Comparison of ENCODE assay signal across 15 mouse cellular contexts in genomic region chr12:44197873-44198525, GRCm38 (mm10). TPM values are rescaled to one million over a fixed set of nuclear protein-coding genes. Genes with fewer than 3 reads are reported as not detected.
DNase-seq lines count a peak whose midpoint lies in the region; ATAC-seq and TF ChIP-seq lines count a peak whose summit lies in the region.
"Had no signal": no experiment of that assay in that cellular context is flagged by ENCODE, and none has a peak within 500 bp of the region (broad histone marks: within the 10 kb centered on the region; RNA-seq: fewer than 3 reads in every experiment).

No protein-coding gene starts in this region.

- WGBS in lung, postnatal 0 days, result 33% methylated on average over 4 of the region's 4 CpGs

- peak; percentile 71 for TF ChIP-seq EP300 in lung, postnatal 0 days (IDR thresholded peaks at IDR 0.05)

- no peak overlapping the region for H3K9ac ChIP-seq in lung, postnatal 0 days (replicated peaks; ENCODE audit: low read depth)
- H3K9ac ChIP-seq: forebrain, postnatal 0 days; neural tube, embryonic 15.5 days had no signal

- H3ac ChIP-seq in myocyte (ENCODE audit: control insufficient read depth, insufficient read length), result no peak overlapping the region

- DNase-seq in embryo, embryonic 10.5 days (ENCODE audit: low spot score), result peak; percentile 17
- DNase-seq in embryo, embryonic 11 days, result no peak
- peak; percentile 36 for DNase-seq in lung, postnatal 0 days (ENCODE audit: low spot score)
- no peak for DNase-seq in lung, postnatal 14 days
- DNase-seq in liver, result peak; percentile 42
- DNase-seq in right cerebral cortex, postnatal 4 days, result no peak
- no peak for DNase-seq in left cerebral cortex, postnatal 36 days (ENCODE audit: low spot score in 2 of 2)
- DNase-seq: cerebellum, postnatal 25 days; forebrain, postnatal 0 days; gastrocnemius, postnatal 14 days; heart, postnatal 10 days; right cerebral cortex, adult 18-20 months; thymus, adult 18-20 months had no signal

- peak; percentile 40; the same call in 1 of the 2 replicates for ATAC-seq in lung, postnatal 0 days
- ATAC-seq: forebrain, postnatal 0 days had no signal

- H3K9me3 ChIP-seq in lung, postnatal 0 days (ENCODE audit: low read length), result no peaks in the 10 kb centered on the region
- H3K9me3 ChIP-seq: neural tube, embryonic 15.5 days had no signal

- no peaks in the 10 kb centered on the region for H3K4me1 ChIP-seq in lung, postnatal 0 days (ENCODE audit: insufficient read depth, low read depth, low read length)
- H3K4me1 ChIP-seq: neural tube, embryonic 15.5 days had no signal

- intact Hi-C loops in left cerebral cortex, postnatal 36 days (cut with DNase I), result no loop called here

- H3K36me3 ChIP-seq in lung, postnatal 0 days (ENCODE audit: insufficient read depth, low read length), result no peaks in the 10 kb centered on the region
- no peaks in the 10 kb centered on the region for H3K36me3 ChIP-seq in myocyte (ENCODE audit: control insufficient read depth, insufficient read depth)
- H3K36me3 ChIP-seq: neural tube, embryonic 15.5 days had no signal

- no peak overlapping the region for H3K4me2 ChIP-seq in lung, postnatal 0 days (replicated peaks; ENCODE audit: low read depth, low read length)
- no peak overlapping the region for H3K4me2 ChIP-seq in myocyte (ENCODE audit: low read depth)
- H3K4me2 ChIP-seq: neural tube, embryonic 15.5 days had no signal

- no peak for TF ChIP-seq POLR2A in myocyte (IDR thresholded peaks at IDR 0.05; ENCODE audit: insufficient read length, low read depth)

- TF ChIP-seq CTCF in lung, postnatal 0 days (IDR thresholded peaks at IDR 0.05), result no peak

- H3K27me3 ChIP-seq in lung, postnatal 0 days (replicated peaks; ENCODE audit: insufficient read depth, low read length), result no peaks in the 10 kb centered on the region
- no peaks in the 10 kb centered on the region for H3K27me3 ChIP-seq in myocyte (ENCODE audit: control insufficient read depth, insufficient read depth, insufficient read length)
- H3K27me3 ChIP-seq: neural tube, embryonic 15.5 days had no signal

- no peak overlapping the region for H3K27ac ChIP-seq in lung, postnatal 0 days (ENCODE audit: low read length)
- H3K27ac ChIP-seq: neural tube, embryonic 15.5 days had no signal

- H3K79me2 ChIP-seq in myocyte (ENCODE audit: control insufficient read depth, insufficient read depth), result no peaks in the 10 kb centered on the region

- H3K4me3 ChIP-seq in lung, postnatal 0 days (ENCODE audit: low read depth, low read length), result no peak overlapping the region
- H3K4me3 ChIP-seq in myocyte, result no peak overlapping the region
- H3K4me3 ChIP-seq: neural tube, embryonic 15.5 days had no signal

TF ChIP-seq in myocyte, 11 proteins besides CTCF, POLR2A, EP300 and RAD21:
- no peak for TF ChIP-seq USF1 (IDR thresholded peaks at IDR 0.05; ENCODE audit: low read depth)
- TF ChIP-seq CEBPB (IDR thresholded peaks at IDR 0.05; ENCODE audit: insufficient read depth, poor library complexity, severe bottlenecking), result 0 out of 2 replicates have a peak, but pooled peaks have one; percentile 36
- no peak for TF ChIP-seq MAX (IDR thresholded peaks at IDR 0.05; ENCODE audit: low read depth)

RNA-seq across cellular contexts. Expression of gene Dnajb9, which starts 12.1 kb away (rescaled TPM):
- 39.0 and 45.3 TPM in 2 replicates for polyA plus RNA-seq in lung, postnatal 0 days (2015; fragmentation: Nextera tagmentation; extraction: Ambion mirVana)
- 10.3 TPM for polyA plus RNA-seq in myocyte (2012; fragmentation: generic; extraction: Trizol)
- total RNA-seq in left cerebral cortex, postnatal 36 days (2021), result 10 to 100 TPM; 39.7 to 43.2 TPM

RNA-seq across cellular contexts. Expression of gene Pnpla8, which starts 23.2 kb away (rescaled TPM):
- 72.4 and 76.4 TPM in 2 replicates for polyA plus RNA-seq in lung, postnatal 0 days (2015; fragmentation: Nextera tagmentation; extraction: Ambion mirVana)
- polyA plus RNA-seq in myocyte (2012; fragmentation: generic; extraction: Trizol), result 13.9 TPM
- 100 to 1,000 TPM; 135 to 151 TPM for total RNA-seq in left cerebral cortex, postnatal 36 days (2021)

Comparison
In these comparisons a context has a peak if more than half of its experiments do, and no peak if none do; other contexts are left out.
1. DNase-seq: peak in embryo, embryonic 10.5 days (single experiment), lung, postnatal 0 days (single experiment) and liver (single experiment); none in embryo, embryonic 11 days (single experiment), lung, postnatal 14 days (single experiment), right cerebral cortex, postnatal 4 days (single experiment) and left cerebral cortex, postnatal 36 days (0 of 2).